Mouse (Mus musculus) testis, adult 2 months (tissue): ENCODE measurements around the gene Tnfaip8l1. TPM values are rescaled to one million over a fixed set of nuclear protein-coding genes. Genes with fewer than 3 reads are reported as not detected.

Experiments used
- H3K27ac ChIP-seq: fragments of 200-500 bp; 2 replicates; pipeline ENCODE4 v1.5.1; 2012; ENCODE audit warnings: low read depth, low read length; ENCODE audit not compliant: control insufficient read depth, insufficient read depth
- H3K27me3 ChIP-seq: fragments of 200-500 bp; 2 replicates; pipeline ENCODE4 v1.6.1; 2012; ENCODE audit warnings: mild to moderate bottlenecking, low read length, moderate library complexity; ENCODE audit not compliant: control insufficient read depth, insufficient read depth
- H3K36me3 ChIP-seq: fragments of 200-500 bp; 2 replicates; pipeline ENCODE4 v1.6.1; 2012; ENCODE audit warnings: mild to moderate bottlenecking, low read length; ENCODE audit not compliant: control insufficient read depth, insufficient read depth
- H3K4me1 ChIP-seq: fragments of 200-500 bp; 2 replicates; pipeline ENCODE4 v1.6.1; 2012; ENCODE audit warnings: low read length; ENCODE audit not compliant: control insufficient read depth, insufficient read depth
- H3K4me3 ChIP-seq: fragments of 200-500 bp; 2 replicates; pipeline ENCODE4 v1.5.1; 2012; ENCODE audit warnings: low read depth, mild to moderate bottlenecking, low read length, moderate library complexity, mixed read lengths; ENCODE audit not compliant: control insufficient read depth
- CTCF ChIP-seq: fragments of 200-500 bp; IDR thresholded peaks from 2 replicates; pipeline ENCODE4 v1.5.1; 2012; ENCODE audit warnings: low read depth, mild to moderate bottlenecking, inconsistent platforms, low read length, moderate library complexity; ENCODE audit not compliant: control insufficient read depth, insufficient read depth, insufficient replicate concordance
- POLR2A ChIP-seq: fragments of 200-500 bp; IDR thresholded peaks from 2 replicates; pipeline ENCODE4 v1.6.1; 2012; ENCODE audit warnings: low read depth, mild to moderate bottlenecking, inconsistent platforms, low read length, moderate library complexity; ENCODE audit not compliant: control insufficient read depth
- polyA plus RNA-seq: library from polyadenylated mRNA; depleted of rRNA; stranded (reverse); fragments of >200 nt; gene quantifications from 2 replicates; pipeline ENCODE4 v1.2.3, GENCODE M21; 2012

Tnfaip8l1 gene
- polyA plus RNA-seq, 1 experiment, result 0.31 TPM

DNA sequence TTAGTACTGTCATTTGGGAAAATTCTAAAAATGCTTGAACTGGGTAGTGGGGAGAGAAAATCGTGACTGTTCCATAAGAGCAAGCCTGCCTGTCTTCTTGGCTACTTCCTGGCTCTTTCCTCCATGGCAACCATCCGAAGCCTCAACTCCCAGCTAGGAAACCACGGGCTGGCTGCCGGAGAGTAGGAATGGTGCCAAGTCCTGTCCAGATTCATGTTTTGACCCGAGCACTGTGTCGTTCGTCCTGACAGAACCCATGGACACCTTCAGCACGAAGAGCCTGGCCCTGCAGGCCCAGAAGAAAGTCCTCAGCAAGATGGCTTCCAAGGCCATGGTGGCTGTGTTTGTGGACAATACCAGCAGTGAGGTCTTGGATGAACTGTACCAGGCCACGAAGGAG, 9.2 kb downstream of the Tnfaip8l1 start:
- Histone ChIP-seq H3K27ac (no peak overlapping the region), H3K36me3 (no peaks in the 10 kb centered on the region), H3K4me3 (no peak overlapping the region), H3K4me1 (peaks cover 2% of the 10 kb centered on the region; the same call in 1 of the 2 replicates), H3K27me3 (no peaks in the 10 kb centered on the region)
- no peak for TF ChIP-seq CTCF
- no peak for TF ChIP-seq POLR2A

DNA sequence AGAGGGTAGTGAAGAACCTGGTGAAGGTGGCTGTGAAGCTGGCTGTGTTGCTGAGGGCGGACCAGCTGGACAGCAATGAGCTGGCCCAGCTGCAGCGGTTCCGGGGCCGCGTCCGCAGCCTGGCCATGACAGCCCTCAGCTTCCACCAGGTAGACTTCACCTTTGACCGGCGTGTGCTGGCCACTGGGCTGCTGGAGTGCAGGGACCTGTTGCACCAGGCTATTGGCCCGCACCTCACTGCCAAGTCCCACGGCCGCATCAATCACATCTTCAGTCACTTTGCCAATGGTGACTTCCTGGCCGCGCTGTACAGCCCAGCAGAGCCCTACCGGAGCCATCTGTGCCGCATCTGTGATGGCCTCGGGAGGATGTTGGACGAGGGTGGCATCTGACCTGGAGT, 9.6 kb downstream of the Tnfaip8l1 start:
- Histone ChIP-seq H3K27ac (no peak overlapping the region), H3K4me1 (peaks cover 2% of the 10 kb centered on the region; the same call in 1 of the 2 replicates)
- TF ChIP-seq CTCF (no peak), POLR2A (no peak)

DNA sequence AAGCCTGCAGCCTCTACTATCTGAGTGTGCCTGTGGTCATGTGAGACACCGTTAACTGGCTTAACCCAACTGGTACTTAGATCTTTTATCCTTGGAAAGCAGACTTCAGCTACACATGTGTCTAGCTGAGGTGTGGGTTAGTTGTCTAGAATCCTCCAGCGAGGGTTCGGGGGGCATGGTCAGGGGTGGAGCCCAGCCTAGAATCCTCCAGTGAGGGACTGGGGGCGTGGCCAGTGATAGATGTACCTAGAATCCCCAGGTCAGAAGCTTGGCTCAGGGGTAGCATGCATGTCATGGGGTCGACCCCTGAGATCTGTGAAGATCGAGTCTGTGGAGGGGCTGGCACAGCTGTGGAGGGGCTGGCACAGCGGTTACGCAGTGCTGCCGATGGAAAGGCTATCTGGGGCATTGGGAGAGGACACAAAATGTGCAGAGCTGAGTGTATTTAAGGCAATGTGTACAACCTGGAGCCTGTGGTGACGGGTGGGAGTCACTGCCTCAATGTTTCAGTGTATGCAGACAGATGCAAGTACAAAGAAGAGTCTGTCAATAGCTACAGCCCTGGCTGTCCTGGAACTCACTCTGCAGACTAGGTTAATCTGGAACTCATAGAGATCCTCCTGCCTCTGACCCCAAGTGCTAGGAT, 11.2 kb downstream of the Tnfaip8l1 start:
- Histone ChIP-seq H3K4me1 (peaks cover 2% of the 10 kb centered on the region; the same call in 1 of the 2 replicates), H3K4me3 (no peak overlapping the region), H3K27ac (no peak overlapping the region), H3K27me3 (no peaks in the 10 kb centered on the region), H3K36me3 (peaks cover 2% of the 10 kb centered on the region; the same call in 1 of the 2 replicates)
- TF ChIP-seq CTCF (no peak), POLR2A (no peak)

More for the DNA sequence above, 9.6 kb downstream of the Tnfaip8l1 start:
- H3K4me3 ChIP-seq, result no peak overlapping the region
- no peaks in the 10 kb centered on the region for H3K27me3 ChIP-seq
- no peaks in the 10 kb centered on the region for H3K36me3 ChIP-seq

DNA sequence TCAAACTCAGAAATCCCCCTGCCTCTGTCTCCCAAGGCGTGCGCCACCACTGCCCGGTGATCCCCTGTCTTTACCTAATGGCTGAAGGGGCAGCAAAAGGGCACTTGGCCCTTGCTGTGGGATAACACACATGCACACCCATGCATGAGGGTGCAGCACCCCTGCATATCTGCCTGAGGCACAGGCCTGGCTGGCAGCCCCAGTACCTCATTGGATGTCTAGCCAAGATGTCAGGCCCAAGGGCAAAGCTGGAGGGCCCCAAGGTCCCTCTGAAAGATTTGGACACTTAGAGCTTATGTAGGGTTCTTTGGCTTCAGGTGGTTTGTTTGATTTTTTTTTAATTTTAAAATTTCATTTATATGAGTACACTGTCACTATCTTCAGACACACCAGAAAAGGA, 13.1 kb downstream of the Tnfaip8l1 start:
- Histone ChIP-seq H3K27ac (no peak overlapping the region), H3K36me3 (peaks cover 2% of the 10 kb centered on the region; the same call in 1 of the 2 replicates), H3K4me1 (peaks cover 2% of the 10 kb centered on the region; the same call in 1 of the 2 replicates), H3K4me3 (no peak overlapping the region), H3K27me3 (no peaks in the 10 kb centered on the region)
- no peak for TF ChIP-seq CTCF
- TF ChIP-seq POLR2A, result no peak

DNA sequence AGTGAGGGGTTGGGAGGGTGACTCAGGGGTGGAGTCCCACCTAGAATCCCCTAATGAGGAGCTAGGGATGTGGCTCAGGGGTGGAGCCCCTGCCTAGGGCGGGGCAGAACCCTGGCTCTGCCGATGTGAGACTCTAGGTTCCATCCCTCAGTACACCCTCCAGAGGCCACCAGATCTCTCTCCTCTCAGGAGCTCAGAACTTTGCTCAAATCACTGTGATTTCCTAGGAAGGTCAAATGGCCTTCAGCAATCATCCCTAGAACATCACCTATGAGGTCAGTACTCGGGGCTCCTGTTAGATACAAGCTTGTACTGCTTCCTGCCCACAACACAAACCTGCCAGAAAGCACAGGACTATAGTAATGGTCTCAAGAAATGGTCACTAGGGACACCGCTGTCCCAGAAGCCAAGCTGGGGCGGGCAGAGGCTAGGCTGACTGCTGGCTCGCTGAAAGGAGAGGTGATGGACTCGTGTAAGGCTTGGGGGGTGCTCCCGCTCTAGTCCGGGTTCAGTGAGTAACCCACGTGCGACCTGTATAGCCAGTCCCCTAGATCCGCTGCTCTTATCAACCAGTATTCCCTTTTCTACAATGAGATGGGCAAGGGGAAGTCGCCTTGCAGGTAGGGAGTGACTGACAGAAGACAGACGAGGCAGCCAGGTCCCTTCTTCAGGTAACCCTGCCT, 20.8 kb downstream of the Tnfaip8l1 start:
- H3K4me1 ChIP-seq, result peaks cover 10% of the 10 kb centered on the region
- H3K4me3 ChIP-seq, result peak overlapping the region; percentile 100
- H3K36me3 ChIP-seq, result peaks cover 5% of the 10 kb centered on the region; the same call in 1 of the 2 replicates
- H3K27ac ChIP-seq, result peak overlapping the region; percentile 87
- no peaks in the 10 kb centered on the region for H3K27me3 ChIP-seq
- TF ChIP-seq POLR2A (no peak), CTCF (no peak)

DNA sequence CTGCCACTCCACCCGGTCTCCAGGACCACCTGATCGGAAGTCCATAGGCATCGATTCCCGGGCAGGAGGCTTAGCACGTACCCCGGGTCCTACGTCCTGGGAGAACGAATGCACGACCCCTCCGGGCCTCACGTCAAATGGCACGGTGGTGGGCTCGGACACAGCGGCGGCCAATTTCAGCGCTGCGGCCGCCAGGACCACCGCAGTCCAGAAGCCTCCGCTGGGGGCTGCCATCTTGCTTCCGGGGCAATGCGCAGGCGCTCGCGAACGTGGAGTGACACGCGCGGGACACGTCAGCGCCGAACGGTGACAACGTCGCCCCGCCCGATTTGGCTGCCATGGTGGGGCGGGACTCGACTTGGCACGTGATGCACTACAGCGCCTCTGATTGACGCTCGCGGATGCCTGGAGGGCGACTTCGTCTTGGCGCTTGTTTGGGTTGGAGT, 21.4 kb downstream of the Tnfaip8l1 start, which contains the start of gene Mydgf:
Mydgf (minus strand) TSS at position 263 of the 446 bp plus-strand sequence.
- no peak for TF ChIP-seq CTCF
- TF ChIP-seq POLR2A, result peak; percentile 54
- Histone ChIP-seq H3K27me3 (no peaks in the 10 kb centered on the region), H3K4me1 (peaks cover 10% of the 10 kb centered on the region), H3K4me3 (peak within 1 kb of the TSS; percentile 100), H3K36me3 (peaks cover 5% of the 10 kb centered on the region; the same call in 1 of the 2 replicates), H3K27ac (peak within 1 kb of the TSS; percentile 87)
